Mouse (Mus musculus): ENCODE results near the gene Tmem131l.

DNA sequence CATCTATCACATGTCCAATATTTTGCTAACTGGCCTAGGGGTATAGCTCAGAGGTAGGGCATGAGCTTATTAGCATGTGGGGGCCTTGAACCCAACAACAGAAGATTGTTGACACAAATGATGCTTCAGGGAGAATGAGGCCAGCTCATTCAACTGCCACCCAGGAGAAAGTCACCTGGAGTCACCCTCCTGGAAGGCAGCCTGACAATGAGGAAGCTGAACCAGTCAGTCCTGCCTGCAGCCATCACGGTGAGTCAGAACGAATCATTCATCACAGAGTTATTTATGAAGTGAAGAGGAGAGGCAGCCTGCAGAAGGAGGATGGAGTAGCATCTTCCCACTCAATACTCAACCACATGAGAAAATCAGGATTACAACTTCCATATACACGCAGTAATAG lies 124.9 kb downstream of the Tmem131l start:
- TF ChIP-seq CTCF (IDR thresholded peaks at IDR 0.05; ENCODE audit: borderline replicate concordance, insufficient read depth, low read length): no peak
- no peak for TF ChIP-seq POLR2A (IDR thresholded peaks at IDR 0.05; ENCODE audit: low read depth, low read length)

Measured in embryonic fibroblast, embryonic 13.5 days (primary cell).